ENCODE assay signal across 8 mouse cellular contexts in genomic region chr3:89349869-89350501, GRCm38 (mm10). TPM values are rescaled to one million over a fixed set of nuclear protein-coding genes. Genes with fewer than 3 reads are reported as not detected.
DNase-seq lines count a peak whose midpoint lies in the region; ATAC-seq and TF ChIP-seq lines count a peak whose summit lies in the region.

Gene Adam15 (minus strand): TSS chr3:89349996.

- intact Hi-C loops in heart, adult 2 months (cut with DNase I), result loop anchor here (2.0 kb wide), 1 partner anchor 71 kb away; no protein-coding TSS in a partner anchor

- no peak for TF ChIP-seq CTCF in heart, adult 2 months (IDR thresholded peaks at IDR 0.05)

- 1% methylated on average over 59 of the region's 59 CpGs for WGBS in embryonic facial prominence, embryonic 13.5 days
- WGBS in heart, adult 2 months, result 2% methylated on average over 56 of the region's 59 CpGs
- WGBS in limb, embryonic 12.5 days, result 1% methylated on average over 58 of the region's 59 CpGs
- under 1% methylated on average over 59 of the region's 59 CpGs for WGBS in midbrain, embryonic 14.5 days

- peak within 1 kb of the TSS; percentile 97 for H3K4me2 ChIP-seq in embryonic facial prominence, embryonic 13.5 days
- H3K4me2 ChIP-seq in limb, embryonic 12.5 days, result peak within 1 kb of the TSS; percentile 88
- peak within 1 kb of the TSS; percentile 93 for H3K4me2 ChIP-seq in midbrain, embryonic 14.5 days (ENCODE audit: low read length)

- H3K79me2 ChIP-seq in heart, adult 2 months (replicated peaks; ENCODE audit: control insufficient read depth, insufficient read depth, low read length), result no peaks in the 10 kb centered on the region

- peak; percentile 88 for DNase-seq in 3T3-L1 (ENCODE audit: low read depth, low spot score)
- DNase-seq in adrenal gland, postnatal 36 days, result peak; percentile 93 to 95
- DNase-seq in heart, adult 2 months, result peak; percentile 92 to 96
- DNase-seq in kidney, adult 8-10 months, result peak; percentile 87 to 94
- DNase-seq in midbrain, embryonic 14.5 days, result peak; percentile 93
- peak; percentile 72 for DNase-seq in spleen, adult 12 weeks (ENCODE audit: low spot score)

- H3K27me3 ChIP-seq in embryonic facial prominence, embryonic 13.5 days, result peaks cover 21% of the 10 kb centered on the region
- no peaks in the 10 kb centered on the region for H3K27me3 ChIP-seq in heart, adult 2 months (ENCODE audit: control insufficient read depth, insufficient read depth, low read length)
- peaks cover 46% of the 10 kb centered on the region for H3K27me3 ChIP-seq in limb, embryonic 12.5 days
- peaks cover 5% of the 10 kb centered on the region; the same call in 1 of the 2 replicates for H3K27me3 ChIP-seq in midbrain, embryonic 14.5 days (ENCODE audit: control insufficient read depth, insufficient read depth, low read length)

- peaks cover 23% of the 10 kb centered on the region for H3K36me3 ChIP-seq in embryonic facial prominence, embryonic 13.5 days
- H3K36me3 ChIP-seq in heart, adult 2 months (ENCODE audit: control insufficient read depth, insufficient read depth, low read length), result no peaks in the 10 kb centered on the region
- H3K36me3 ChIP-seq in limb, embryonic 12.5 days, result peaks cover 19% of the 10 kb centered on the region; the same call in 1 of the 2 replicates
- 0 out of 2 replicates have a peak, but pooled peaks cover 4% of the 10 kb centered on the region for H3K36me3 ChIP-seq in midbrain, embryonic 14.5 days (ENCODE audit: control insufficient read depth, insufficient read depth, low read length)

- TF ChIP-seq POLR2A in heart, adult 2 months (IDR thresholded peaks at IDR 0.05; ENCODE audit: insufficient read depth, low read depth, low read length), result peak; percentile 68; the same call in 1 of the 2 replicates

- H3K27ac ChIP-seq in embryonic facial prominence, embryonic 13.5 days, result peak within 1 kb of the TSS; percentile 60
- H3K27ac ChIP-seq in heart, adult 2 months, result peak within 1 kb of the TSS; percentile 87
- H3K27ac ChIP-seq in limb, embryonic 12.5 days, result peak within 1 kb of the TSS; percentile 26
- peak within 1 kb of the TSS; percentile 74 for H3K27ac ChIP-seq in midbrain, embryonic 14.5 days (replicated peaks; ENCODE audit: low read depth, low read length)

- ATAC-seq in embryonic facial prominence, embryonic 13.5 days (ENCODE audit: insufficient number of reproducible peaks, insufficient read depth, low FRiP score, low TSS enrichment, low read depth), result peak; percentile 81
- peak; percentile 82 for ATAC-seq in limb, embryonic 12.5 days (ENCODE audit: insufficient number of reproducible peaks, insufficient read depth, low FRiP score, low TSS enrichment, low read depth)
- ATAC-seq in midbrain, embryonic 14.5 days (ENCODE audit: low FRiP score, low TSS enrichment), result peak; percentile 90

- no peaks in the 10 kb centered on the region for H3K9me3 ChIP-seq in embryonic facial prominence, embryonic 13.5 days
- no peaks in the 10 kb centered on the region for H3K9me3 ChIP-seq in limb, embryonic 12.5 days
- H3K9me3 ChIP-seq in midbrain, embryonic 14.5 days (ENCODE audit: control insufficient read depth, low read length), result no peaks in the 10 kb centered on the region

- peaks cover 15% of the 10 kb centered on the region for H3K4me1 ChIP-seq in embryonic facial prominence, embryonic 13.5 days
- peaks cover 7% of the 10 kb centered on the region for H3K4me1 ChIP-seq in heart, adult 2 months (ENCODE audit: control insufficient read depth, insufficient read depth, low read length)
- peaks cover 20% of the 10 kb centered on the region for H3K4me1 ChIP-seq in limb, embryonic 12.5 days (replicated peaks)
- peaks cover 20% of the 10 kb centered on the region for H3K4me1 ChIP-seq in midbrain, embryonic 14.5 days (ENCODE audit: control insufficient read depth, insufficient read depth, low read length)

- peak within 1 kb of the TSS; percentile 71 for H3K9ac ChIP-seq in embryonic facial prominence, embryonic 13.5 days
- H3K9ac ChIP-seq in heart, adult 2 months (ENCODE audit: low read depth, low read length), result peak within 1 kb of the TSS; percentile 75
- peak within 1 kb of the TSS; percentile 65 for H3K9ac ChIP-seq in limb, embryonic 12.5 days (replicated peaks)
- peak within 1 kb of the TSS; percentile 67 for H3K9ac ChIP-seq in midbrain, embryonic 14.5 days (replicated peaks; ENCODE audit: low read length)

- peak within 1 kb of the TSS; percentile 69 for H3K4me3 ChIP-seq in embryonic facial prominence, embryonic 13.5 days
- H3K4me3 ChIP-seq in heart, adult 2 months, result peak within 1 kb of the TSS; percentile 79
- peak within 1 kb of the TSS; percentile 63 for H3K4me3 ChIP-seq in limb, embryonic 12.5 days (replicated peaks)
- H3K4me3 ChIP-seq in midbrain, embryonic 14.5 days (replicated peaks; ENCODE audit: low read depth, low read length), result peak within 1 kb of the TSS; percentile 58

- no peak for TF ChIP-seq EP300 in heart, adult 2 months (IDR thresholded peaks at IDR 0.05; ENCODE audit: insufficient read depth, low read depth, low read length)

RNA-seq across cellular contexts. Expression of gene Adam15, which starts in this region (rescaled TPM):
- total RNA-seq in adrenal gland, postnatal 36 days (2021), result 10 to 100 TPM; 45.9 to 79.9 TPM
- polyA plus RNA-seq in embryonic facial prominence, embryonic 13.5 days (2015; fragmentation: Nextera tagmentation; extraction: Ambion mirVana), result 50.8 and 52.6 TPM in 2 replicates
- 10 to 100 TPM; 56.8 to 59.2 TPM for total RNA-seq in heart, adult 2 months (2021)
- 95.6 and 95.7 TPM in 2 replicates for polyA plus RNA-seq in heart, adult 2 months (2012; rRNA removed)
- polyA plus RNA-seq in limb, embryonic 12.5 days (2016; fragmentation: Nextera tagmentation; extraction: Ambion mirVana), result 27.0 and 32.1 TPM in 2 replicates
- polyA plus RNA-seq in midbrain, embryonic 14.5 days (2014; fragmentation: Nextera tagmentation; extraction: Ambion mirVana), result 32.2 and 36.2 TPM in 2 replicates

Comparison
In these comparisons a context has a peak if more than half of its experiments do, and no peak if none do; other contexts are left out.
1. Peak in every context shown above with its lines: DNase-seq, ATAC-seq, H3K4me3 ChIP-seq and H3K27ac ChIP-seq.
2. H3K27ac ChIP-seq: peak in every context shown above with its lines; median percentile 87 in heart, adult 2 months; 74 in midbrain, embryonic 14.5 days; 60 in embryonic facial prominence, embryonic 13.5 days; 26 in limb, embryonic 12.5 days.